Mouse (Mus musculus) midbrain, embryonic 14.5 days (tissue): ENCODE data around the gene Pmepa1. TPM values are rescaled to one million over a fixed set of nuclear protein-coding genes. Genes with fewer than 3 reads are reported as not detected.

ENCODE experiments used
- ATAC-seq: fragments of 200-750 bp; cut with Nextera tagmentation; 2 replicates; pipeline ENCODE4 v1.8.0; 2017; ENCODE audit warnings: moderate number of reproducible peaks, moderate library complexity; ENCODE audit not compliant: low FRiP score, low TSS enrichment
- DNase-seq: peaks from one replicate; pipeline ENCODE4 v3.0.0-alpha.2; 2015
- H3K27ac ChIP-seq: fragments of 300-500 bp; sonication (generic); replicated peaks from 2 replicates; pipeline ENCODE4 v1.5.1; 2014; ENCODE audit warnings: mild to moderate bottlenecking, low read depth, low read length, moderate library complexity
- H3K27me3 ChIP-seq: fragments of 300-500 bp; sonication (generic); 2 replicates; pipeline ENCODE4 v1.6.1; 2014; ENCODE audit warnings: low read length, control low read depth, mixed read lengths; ENCODE audit not compliant: control insufficient read depth, insufficient read depth
- H3K36me3 ChIP-seq: fragments of 300-500 bp; sonication (generic); 2 replicates; pipeline ENCODE4 v1.6.1; 2014; ENCODE audit warnings: low read length, control low read depth; ENCODE audit not compliant: control insufficient read depth, insufficient read depth
- H3K4me1 ChIP-seq: fragments of 300-500 bp; sonication (generic); 2 replicates; pipeline ENCODE4 v1.6.1; 2014; ENCODE audit warnings: mild to moderate bottlenecking, antibody characterized with exemption, low read length, control low read depth; ENCODE audit not compliant: control insufficient read depth, insufficient read depth
- H3K4me2 ChIP-seq: fragments of 300-500 bp; sonication (generic); 2 replicates; pipeline ENCODE4 v1.6.1; 2014; ENCODE audit warnings: mild to moderate bottlenecking, low read length, moderate library complexity
- H3K4me3 ChIP-seq: fragments of 300-500 bp; sonication (generic); replicated peaks from 2 replicates; pipeline ENCODE4 v1.5.1; 2014; ENCODE audit warnings: low read depth, low read length
- H3K9ac ChIP-seq: fragments of 300-500 bp; sonication (generic); replicated peaks from 2 replicates; pipeline ENCODE4 v1.6.1; 2014; ENCODE audit warnings: mild to moderate bottlenecking, low read length, moderate library complexity
- H3K9me3 ChIP-seq: fragments of 300-500 bp; sonication (generic); 2 replicates; pipeline ENCODE4 v1.6.1; 2016; ENCODE audit warnings: low read length, control low read depth, mixed read lengths; ENCODE audit not compliant: control insufficient read depth
- whole genome bisulfite sequencing: fragments of 180-500 bp; shearing (Covaris S2); extraction: QIAGEN DNeasy Blood & Tissue Kit; methylation state at CpG from one replicate; pipeline ENCODE4 v1.1.7; 2014; 5-methylcytosine and 5-hydroxymethylcytosine counted together
- polyA plus RNA-seq: library from polyadenylated mRNA; unstranded; fragments of >200 nt; fragmentation: Nextera tagmentation; extraction: Ambion mirVana; gene quantifications from 2 replicates; pipeline ENCODE4 v1.2.1, GENCODE M21; 2014

Pmepa1 gene
- polyA plus RNA-seq, 1 experiment from 2014 or later, result 5.7 TPM

- no peak overlapping the region for H3K4me2 ChIP-seq
- H3K9ac ChIP-seq, result no peak overlapping the region
- H3K9me3 ChIP-seq, result no peaks in the 10 kb centered on the region
- no peak overlapping the region for H3K27ac ChIP-seq
- no peak overlapping the region for H3K4me3 ChIP-seq
- 91% methylated on average over 14 of the region's 14 CpGs for WGBS
- ATAC-seq (no peak), DNase-seq (no peak)
- H3K4me1 ChIP-seq, result no peaks in the 10 kb centered on the region
- H3K36me3 ChIP-seq, result no peaks in the 10 kb centered on the region
- no peaks in the 10 kb centered on the region for H3K27me3 ChIP-seq
Observed at GRCm38 (mm10) chr2:173205563-173206099, 70.7 kb downstream of the Pmepa1 start.

GRCm38 (mm10) chr2:173204671-173205070 lies 71.7 kb downstream of the Pmepa1 start:
- Histone ChIP-seq H3K4me1 (no peaks in the 10 kb centered on the region), H3K4me2 (no peak overlapping the region), H3K36me3 (no peaks in the 10 kb centered on the region), H3K9ac (no peak overlapping the region), H3K27me3 (no peaks in the 10 kb centered on the region), H3K4me3 (no peak overlapping the region), H3K9me3 (no peaks in the 10 kb centered on the region), H3K27ac (no peak overlapping the region)
- ATAC-seq (no peak), DNase-seq (no peak)
- WGBS, result 75% methylated on average over 4 of the region's 4 CpGs

- no peak for ATAC-seq
- Histone ChIP-seq H3K27me3 (no peaks in the 10 kb centered on the region), H3K36me3 (no peaks in the 10 kb centered on the region), H3K4me1 (no peaks in the 10 kb centered on the region), H3K4me3 (no peak overlapping the region), H3K27ac (no peak overlapping the region), H3K9me3 (peaks cover 4% of the 10 kb centered on the region; the same call in 1 of the 2 replicates), H3K4me2 (no peak overlapping the region), H3K9ac (no peak overlapping the region)
- WGBS, result 86% methylated on average over 3 of the region's 3 CpGs
- no peak for DNase-seq
Observed at GRCm38 (mm10) chr2:173203726-173204125, 72.6 kb downstream of the Pmepa1 start.

GRCm38 (mm10) chr2:173202924-173203689 lies 73.2 kb downstream of the Pmepa1 start:
- H3K27ac ChIP-seq, result no peak overlapping the region
- H3K27me3 ChIP-seq, result no peaks in the 10 kb centered on the region
- no peak overlapping the region for H3K4me3 ChIP-seq
- H3K4me1 ChIP-seq, result no peaks in the 10 kb centered on the region
- no peaks in the 10 kb centered on the region for H3K36me3 ChIP-seq
- ATAC-seq (no peak), DNase-seq (no peak)
- H3K4me2 ChIP-seq, result no peak overlapping the region
- H3K9ac ChIP-seq, result no peak overlapping the region
- H3K9me3 ChIP-seq, result peaks cover 4% of the 10 kb centered on the region; the same call in 1 of the 2 replicates
- WGBS, result 83% methylated on average over 19 of the region's 19 CpGs

GRCm38 (mm10) chr2:173194796-173195195 lies 81.5 kb downstream of the Pmepa1 start:
- 87% methylated on average over 4 of the region's 4 CpGs for WGBS
- H3K36me3 ChIP-seq, result no peaks in the 10 kb centered on the region

GRCm38 (mm10) chr2:173187182-173187855 lies 89.0 kb downstream of the Pmepa1 start:
- DNase-seq (no peak), ATAC-seq (no peak)
- no peak overlapping the region for H3K4me3 ChIP-seq
- H3K9me3 ChIP-seq, result no peaks in the 10 kb centered on the region
- no peak overlapping the region for H3K27ac ChIP-seq
- 43% methylated on average over 8 of the region's 8 CpGs for WGBS
- no peaks in the 10 kb centered on the region for H3K4me1 ChIP-seq
- H3K36me3 ChIP-seq, result no peaks in the 10 kb centered on the region
- no peak overlapping the region for H3K9ac ChIP-seq
- H3K27me3 ChIP-seq, result 0 out of 2 replicates have a peak, but pooled peaks cover 4% of the 10 kb centered on the region
- no peak overlapping the region for H3K4me2 ChIP-seq

More at GRCm38 (mm10) chr2:173194796-173195195, 81.5 kb downstream of the Pmepa1 start:
- Histone ChIP-seq H3K4me3 (no peak overlapping the region), H3K27me3 (no peaks in the 10 kb centered on the region), H3K4me2 (no peak overlapping the region), H3K9me3 (peaks cover 4% of the 10 kb centered on the region; the same call in 1 of the 2 replicates), H3K27ac (no peak overlapping the region), H3K4me1 (no peaks in the 10 kb centered on the region), H3K9ac (no peak overlapping the region)
- ATAC-seq, result no peak
- DNase-seq, result no peak

- Histone ChIP-seq H3K27me3 (0 out of 2 replicates have a peak, but pooled peaks cover 4% of the 10 kb centered on the region), H3K36me3 (no peaks in the 10 kb centered on the region), H3K4me1 (no peaks in the 10 kb centered on the region), H3K27ac (no peak overlapping the region), H3K4me2 (no peak overlapping the region), H3K9ac (no peak overlapping the region; the same call in 1 of the 2 replicates), H3K4me3 (no peak overlapping the region), H3K9me3 (no peaks in the 10 kb centered on the region)
- ATAC-seq (peak; percentile 74), DNase-seq (peak; percentile 94)
- WGBS, result 34% methylated on average over 26 of the region's 26 CpGs
Observed at GRCm38 (mm10) chr2:173186047-173186943, 90.0 kb downstream of the Pmepa1 start.

GRCm38 (mm10) chr2:173185282-173185681 lies 91.1 kb downstream of the Pmepa1 start:
- ATAC-seq, result no peak

More at GRCm38 (mm10) chr2:173185282-173185681, 91.1 kb downstream of the Pmepa1 start:
- no peak overlapping the region for H3K27ac ChIP-seq
- 0 out of 2 replicates have a peak, but pooled peaks cover 4% of the 10 kb centered on the region for H3K27me3 ChIP-seq
- H3K9ac ChIP-seq, result no peak overlapping the region
- H3K36me3 ChIP-seq, result no peaks in the 10 kb centered on the region
- H3K4me2 ChIP-seq, result no peak overlapping the region
- no peaks in the 10 kb centered on the region for H3K9me3 ChIP-seq
- WGBS, result 75% methylated on average over 6 of the region's 6 CpGs
- no peak overlapping the region for H3K4me3 ChIP-seq
- peak; percentile 7 for DNase-seq
- H3K4me1 ChIP-seq, result no peaks in the 10 kb centered on the region
